Mouse (Mus musculus) heart, postnatal 0 days (tissue): ENCODE measurements around the gene Hsd17b13. TPM values are rescaled to one million over a fixed set of nuclear protein-coding genes. Genes with fewer than 3 reads are reported as not detected.

Experiments used
- ATAC-seq: fragments of 200-750 bp; cut with Nextera tagmentation; 2 replicates; pipeline ENCODE4 v1.8.0; 2017; ENCODE audit warnings: low read depth, moderate number of reproducible peaks, moderate library complexity; ENCODE audit not compliant: insufficient read depth
- DNase-seq: peaks from one replicate; pipeline ENCODE4 v3.0.0-alpha.2; 2016; ENCODE audit warnings: low spot score
- H3K27ac ChIP-seq: fragments of 300-500 bp; sonication (generic); 2 replicates; pipeline ENCODE4 v1.5.1; 2014; ENCODE audit warnings: low read depth, mild to moderate bottlenecking
- H3K27me3 ChIP-seq: fragments of 300-500 bp; sonication (generic); 2 replicates; pipeline ENCODE4 v1.6.1; 2014; ENCODE audit warnings: low read length, mixed read lengths; ENCODE audit not compliant: control insufficient read depth, insufficient read depth
- H3K36me3 ChIP-seq: fragments of 300-500 bp; sonication (generic); replicated peaks from 2 replicates; pipeline ENCODE4 v1.6.1; 2014; ENCODE audit warnings: low read length, mixed read lengths; ENCODE audit not compliant: control insufficient read depth, insufficient read depth
- H3K4me1 ChIP-seq: fragments of 300-500 bp; sonication (generic); 2 replicates; pipeline ENCODE4 v1.6.1; 2014; ENCODE audit warnings: antibody characterized with exemption; ENCODE audit not compliant: control insufficient read depth, insufficient read depth
- H3K4me2 ChIP-seq: fragments of 300-500 bp; sonication (generic); 2 replicates; pipeline ENCODE4 v1.6.1; 2014; ENCODE audit warnings: low read depth, mild to moderate bottlenecking, low read length, moderate library complexity
- H3K4me3 ChIP-seq: fragments of 300-500 bp; sonication (generic); 2 replicates; pipeline ENCODE4 v1.5.1; 2014; ENCODE audit warnings: low read depth, low read length
- H3K9ac ChIP-seq: fragments of 300-500 bp; sonication (generic); replicated peaks from 2 replicates; pipeline ENCODE4 v1.6.1; 2014; ENCODE audit warnings: low read depth, low read length, mixed read lengths
- H3K9me3 ChIP-seq: fragments of 300-500 bp; sonication (generic); replicated peaks from 2 replicates; pipeline ENCODE4 v1.6.1; 2016; ENCODE audit warnings: low read length; ENCODE audit not compliant: control insufficient read depth
- CTCF ChIP-seq: IDR thresholded peaks from 2 replicates; pipeline ENCODE4 v1.5.1; 2016; ENCODE audit warnings: antibody characterized with exemption, control low read depth, low read depth
- EP300 ChIP-seq: IDR thresholded peaks from 2 replicates; pipeline ENCODE4 v1.6.1; 2016; ENCODE audit warnings: antibody characterized with exemption, low read depth
- WGBS: fragments of 180-500 bp; shearing (Covaris S2); extraction: QIAGEN DNeasy Blood & Tissue Kit; methylation state at CpG from one replicate; pipeline ENCODE4 v1.1.7; 2014; 5-methylcytosine and 5-hydroxymethylcytosine counted together
- polyA plus RNA-seq: library from polyadenylated mRNA; unstranded; fragments of >200 nt; fragmentation: Nextera tagmentation; extraction: Ambion mirVana; gene quantifications from 2 replicates; pipeline ENCODE4 v1.2.1, GENCODE M21; 2015
- total RNA-seq: library from RNA; depleted of rRNA; stranded (reverse); fragments of >200 nt; gene quantifications from 2 replicates; pipeline ENCODE4 v1.2.3, GENCODE M21; 2014; ENCODE audit warnings: low replicate concordance

The Hsd17b13 gene
- total and polyA plus RNA-seq, 2 experiments from 2014 or later: 0.08 TPM; not detected in 1

DNA sequence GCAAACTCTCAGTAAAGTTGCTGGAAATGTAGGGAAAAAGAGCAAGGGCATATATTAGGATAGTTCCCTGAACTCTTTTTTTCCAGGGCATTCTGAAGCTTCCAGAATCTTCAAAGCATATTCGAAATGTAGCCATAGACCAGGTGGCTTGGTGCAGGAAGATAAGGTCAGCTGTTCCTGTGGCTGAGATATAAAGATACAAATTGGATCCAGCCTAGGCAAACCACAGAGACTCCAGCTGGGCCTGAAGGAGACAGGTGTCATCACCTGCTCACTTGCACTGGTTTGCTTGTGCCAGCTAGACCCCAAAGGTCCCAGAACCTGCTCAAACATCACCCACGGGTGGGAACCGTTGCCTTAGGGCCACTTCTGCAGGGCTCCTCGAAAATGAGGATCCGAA is 65.7 kb downstream of the Hsd17b13 start:
- H3K4me3 ChIP-seq: no peak overlapping the region
- no peaks in the 10 kb centered on the region for H3K36me3 ChIP-seq
- no peaks in the 10 kb centered on the region for H3K9me3 ChIP-seq
- H3K27ac ChIP-seq: no peak overlapping the region
- H3K9ac ChIP-seq: no peak overlapping the region
- peak overlapping the region; percentile 91 for H3K4me2 ChIP-seq
- WGBS: 74% methylated on average over 5 of the region's 5 CpGs
- H3K4me1 ChIP-seq: peaks cover 9% of the 10 kb centered on the region
- no peak for TF ChIP-seq CTCF
- no peak for TF ChIP-seq EP300
- DNase-seq (no peak), ATAC-seq (no peak)
- H3K27me3 ChIP-seq: no peaks in the 10 kb centered on the region

DNA sequence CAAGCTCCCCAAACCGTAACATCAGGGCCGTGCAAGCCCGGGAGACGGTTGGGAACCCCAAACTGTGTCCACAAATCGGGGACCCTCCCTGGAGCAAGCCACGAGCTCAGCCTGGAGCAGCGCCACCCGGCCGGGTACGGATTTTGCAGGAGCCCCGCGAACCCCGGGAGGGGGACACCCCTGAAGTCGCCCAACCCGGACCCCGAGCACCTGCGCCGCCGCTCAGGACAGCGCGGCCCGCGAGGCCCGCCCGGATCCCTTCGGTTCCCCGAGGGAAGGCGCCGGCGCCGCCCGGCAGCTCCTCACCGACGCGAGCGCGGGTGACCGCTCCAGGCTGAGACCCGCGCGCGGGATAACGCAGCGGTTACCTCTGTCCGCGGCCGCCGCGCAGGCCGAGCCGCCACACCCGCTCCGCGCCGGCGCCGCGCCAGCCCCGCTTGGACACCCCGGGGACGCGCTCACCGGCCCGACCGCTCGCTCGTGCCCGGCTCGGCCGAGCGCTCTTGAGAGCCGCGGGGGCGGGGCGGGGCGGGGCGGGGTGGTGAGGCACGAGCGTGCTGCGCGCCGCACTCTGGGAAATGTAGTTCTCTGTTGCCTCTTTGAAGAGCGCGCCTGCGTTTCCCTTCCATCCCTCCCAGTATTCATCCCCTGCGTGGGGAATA is 66.3 kb downstream of the Hsd17b13 start, which contains the start of gene Klhl8:
Gene Klhl8, minus strand, starts transcription at position 512 of the 662 bp plus-strand sequence.
- peak; percentile 99 for ATAC-seq
- peaks cover 9% of the 10 kb centered on the region for H3K4me1 ChIP-seq
- no peaks in the 10 kb centered on the region for H3K36me3 ChIP-seq
- H3K4me3 ChIP-seq: peak within 1 kb of the TSS; percentile 89
- peak; percentile 85 for DNase-seq
- H3K27me3 ChIP-seq: no peaks in the 10 kb centered on the region
- under 1% methylated on average over 82 of the region's 86 CpGs for WGBS
- TF ChIP-seq CTCF (no peak), EP300 (no peak)
- no peaks in the 10 kb centered on the region for H3K9me3 ChIP-seq
- H3K4me2 ChIP-seq: peak within 1 kb of the TSS; percentile 91
- H3K27ac ChIP-seq: peak within 1 kb of the TSS; percentile 58
- H3K9ac ChIP-seq: peak within 1 kb of the TSS; percentile 88

GRCm38 (mm10) chr5:103910156-103910555 is 67.1 kb downstream of the Hsd17b13 start:
- H3K27me3 ChIP-seq: no peaks in the 10 kb centered on the region
- H3K27ac ChIP-seq: no peak overlapping the region
- peaks cover 9% of the 10 kb centered on the region for H3K4me1 ChIP-seq
- ATAC-seq (no peak), DNase-seq (no peak)
- H3K4me3 ChIP-seq: peak overlapping the region; percentile 89
- H3K9me3 ChIP-seq: no peaks in the 10 kb centered on the region
- peak overlapping the region; percentile 88 for H3K9ac ChIP-seq
- H3K4me2 ChIP-seq: peak overlapping the region; percentile 91
- TF ChIP-seq EP300: no peak
- no peak for TF ChIP-seq CTCF
- no peaks in the 10 kb centered on the region for H3K36me3 ChIP-seq
- WGBS: 25% methylated on average over 8 of the region's 9 CpGs

DNA sequence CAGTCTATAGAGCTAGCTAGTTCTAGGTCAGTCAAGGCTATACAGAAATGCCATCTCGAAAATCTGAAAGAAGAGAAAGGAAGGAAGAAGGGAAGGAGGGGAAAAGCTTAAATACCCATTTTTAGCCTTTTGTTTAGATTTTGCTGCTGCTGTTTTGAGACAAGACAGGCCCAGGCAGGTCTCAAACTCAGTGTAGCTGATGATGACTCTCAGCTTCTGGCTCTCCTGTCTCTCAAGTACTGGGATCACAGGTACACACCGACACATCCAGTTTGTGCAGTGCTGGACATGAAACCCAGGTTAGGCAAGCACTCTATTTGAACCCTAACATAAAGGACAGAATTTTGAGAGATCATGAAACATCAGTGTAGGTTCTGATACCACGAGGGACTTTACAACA is 67.7 kb downstream of the Hsd17b13 start:
- no peak overlapping the region; the same call in 1 of the 2 replicates for H3K4me2 ChIP-seq
- H3K4me3 ChIP-seq: no peak overlapping the region
- peaks cover 9% of the 10 kb centered on the region for H3K4me1 ChIP-seq
- no peak overlapping the region for H3K27ac ChIP-seq
- ATAC-seq (no peak), DNase-seq (no peak)
- H3K36me3 ChIP-seq: no peaks in the 10 kb centered on the region
- no peaks in the 10 kb centered on the region for H3K27me3 ChIP-seq
- WGBS: 73% methylated on average over 3 of the region's 3 CpGs
- H3K9ac ChIP-seq: no peak overlapping the region
- TF ChIP-seq EP300 (no peak), CTCF (no peak)
- H3K9me3 ChIP-seq: no peaks in the 10 kb centered on the region

- peak overlapping the region; percentile 62; the same call in 1 of the 2 replicates for H3K27ac ChIP-seq
- WGBS: 35% methylated on average over 7 of the region's 7 CpGs
- no peaks in the 10 kb centered on the region for H3K27me3 ChIP-seq
- TF ChIP-seq CTCF: no peak
- no peak for TF ChIP-seq EP300
- no peaks in the 10 kb centered on the region for H3K36me3 ChIP-seq
- H3K9me3 ChIP-seq: no peaks in the 10 kb centered on the region
- no peak overlapping the region for H3K9ac ChIP-seq
- H3K4me2 ChIP-seq: 0 out of 2 replicates have a peak overlapping the region, but pooled peaks have one; percentile 25
- no peak overlapping the region for H3K4me3 ChIP-seq
- ATAC-seq: no peak
- H3K4me1 ChIP-seq: peaks cover 9% of the 10 kb centered on the region
- peak; percentile 19 for DNase-seq
These were observed 68.4 kb downstream of the Hsd17b13 start for GRCm38 (mm10) chr5:103908851-103909250.
